Mouse (Mus musculus) ovary, postnatal 36 days (tissue): ENCODE measurements around the gene Bola1.

ENCODE experiments used
- DNase-seq: peaks from one replicate; pipeline ENCODE4 v3.0.0; 2022; ENCODE audit warnings: low spot score, mixed read lengths

Gene Bola1

DNA sequence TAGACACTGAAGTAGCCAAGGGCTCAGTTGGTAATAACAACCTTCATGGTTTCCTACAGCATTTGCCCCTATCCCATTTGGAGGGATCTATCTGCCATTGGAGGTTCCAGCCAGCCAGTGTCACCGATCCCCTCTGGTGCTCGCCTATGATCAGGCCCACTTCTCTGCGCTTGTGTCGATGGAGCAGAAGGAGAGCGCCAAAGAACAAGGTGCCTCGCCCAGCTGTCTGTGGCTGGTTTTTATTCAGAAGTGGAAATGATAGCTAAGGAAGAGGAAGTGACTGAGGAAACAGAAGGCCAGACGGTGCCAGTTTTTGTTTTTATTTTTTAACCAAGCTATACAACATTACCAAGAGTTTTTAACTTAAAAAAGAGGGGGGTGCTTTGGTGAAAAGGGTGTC is 67.7 kb downstream of the Bola1 start:
- no peak for DNase-seq

DNA sequence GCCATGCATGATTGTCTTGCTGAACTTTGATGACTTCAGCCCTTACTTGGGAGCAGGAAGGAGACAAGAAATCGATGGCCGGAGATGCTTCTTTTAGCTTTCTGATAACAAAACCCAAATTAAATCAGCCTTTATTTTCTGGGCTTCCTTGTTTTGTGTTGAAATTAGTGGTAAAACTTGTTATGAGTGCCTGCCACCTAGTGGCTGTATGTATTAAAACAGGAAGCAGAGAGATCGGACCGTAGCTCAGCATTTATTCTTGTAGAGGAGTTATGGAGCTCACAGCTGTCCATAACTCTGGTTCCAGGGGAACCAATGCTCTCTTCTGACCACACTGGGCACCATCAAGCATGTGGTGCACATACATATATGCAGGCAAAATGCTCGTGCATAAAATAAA is 71.6 kb downstream of the Bola1 start:
- DNase-seq = no peak
